Mouse (Mus musculus) MEL (cell line): Measurements from ENCODE around the gene Eva1b.

Experiments
- CTCF ChIP-seq, 3 experiments: IDR thresholded peaks in 2 of 3; conservative IDR thresholded peaks in 1 of 3; 2 replicates each; pipeline ENCODE4 v1.5.1; 2011 to 2012; ENCODE audit warnings: low read length in 3 of 3, low read depth in 2 of 3, mild to moderate bottlenecking in 2 of 3, improper control_type of control experiment in 1 of 3, inconsistent platforms in 1 of 3, mixed read lengths in 1 of 3, moderate library complexity in 1 of 3; ENCODE audit not compliant: control insufficient read depth in 1 of 3, insufficient read depth in 1 of 3, poor library complexity in 1 of 3, severe bottlenecking in 1 of 3
- E2F4 ChIP-seq: IDR thresholded peaks from 2 replicates; pipeline ENCODE4 v1.6.1; 2011; ENCODE audit warnings: low read depth, low read length, improper control_type of control experiment, borderline replicate concordance
- EP300 ChIP-seq, 2 experiments: IDR thresholded peaks; 2 replicates each; pipeline ENCODE4 v1.6.1; 2011; ENCODE audit warnings: improper control_type of control experiment in 2 of 2, low read length in 2 of 2, low read depth in 1 of 2, mild to moderate bottlenecking in 1 of 2
- GABPA ChIP-seq: IDR thresholded peaks from 2 replicates; pipeline ENCODE4 v1.6.1; 2012; ENCODE audit warnings: low read depth, mild to moderate bottlenecking, inconsistent platforms, low read length, improper control_type of control experiment, moderate library complexity
- MAX ChIP-seq: IDR thresholded peaks from 2 replicates; pipeline ENCODE4 v1.6.1; 2011; ENCODE audit warnings: low read length, improper control_type of control experiment
- POLR2A ChIP-seq, 2 experiments: IDR thresholded peaks; 2 replicates each; pipeline ENCODE4 v1.6.1; 2011 to 2012; ENCODE audit warnings: low read length in 2 of 2, mild to moderate bottlenecking in 2 of 2, control low read depth in 1 of 2, improper control_type of control experiment in 1 of 2, low read depth in 1 of 2, moderate library complexity in 1 of 2; ENCODE audit not compliant: control insufficient read depth in 1 of 2, insufficient read depth in 1 of 2, poor library complexity in 1 of 2
- POLR2AphosphoS2 ChIP-seq: IDR thresholded peaks from 2 replicates; pipeline ENCODE4 v1.6.1; 2011; ENCODE audit warnings: low read length, improper control_type of control experiment
- ZC3H11A ChIP-seq: IDR thresholded peaks from 2 replicates; pipeline ENCODE4 v1.6.1; 2012; ENCODE audit warnings: low read depth, mild to moderate bottlenecking, inconsistent platforms, low read length, improper control_type of control experiment

DNA sequence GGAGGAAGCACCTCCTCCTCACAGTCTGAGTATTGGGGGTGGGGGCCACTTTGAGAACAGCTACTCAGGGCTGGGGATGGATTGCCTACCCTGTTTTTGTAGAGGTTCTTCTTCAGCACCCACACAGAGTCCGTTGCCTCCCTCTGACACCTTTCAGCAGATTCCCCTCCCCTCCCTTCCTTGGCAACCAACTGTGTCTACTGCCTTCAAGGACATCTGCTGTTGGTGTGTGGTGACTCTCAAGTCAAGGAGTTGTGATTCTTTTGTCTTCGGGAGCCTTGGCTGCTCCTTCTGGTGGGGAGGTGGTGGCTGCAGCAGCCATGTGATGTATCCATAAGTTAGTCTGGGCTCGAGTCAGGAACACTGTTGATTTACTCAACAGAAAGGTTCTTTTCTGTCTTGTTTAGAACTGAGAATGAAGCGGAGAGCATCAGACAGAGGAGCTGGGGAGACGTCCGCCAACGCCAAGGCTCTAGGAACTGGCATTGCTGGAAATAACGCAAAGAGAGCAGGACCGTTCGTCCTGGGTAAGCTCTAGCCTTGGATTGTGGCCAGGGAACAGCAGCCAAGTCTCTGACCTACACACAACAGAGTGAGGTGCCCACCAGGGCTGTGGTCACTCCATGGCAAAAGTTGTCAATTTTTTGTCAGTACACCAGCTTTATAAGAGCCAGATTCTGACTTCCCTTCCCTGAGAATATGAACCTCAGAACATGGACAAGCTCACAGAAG, 24.1 kb upstream of the Eva1b start:
- TF ChIP-seq CTCF (IDR thresholded peaks at IDR 0.05 in 2 of 3, conservative IDR thresholded peaks at IDR 0.05 in 1 of 3; ENCODE audit: control insufficient read depth in 1 of 3, insufficient read depth in 1 of 3, low read depth in 2 of 3, low read length in 3 of 3, poor library complexity in 1 of 3, severe bottlenecking in 1 of 3) (no peak), GABPA (no peak), EP300 (IDR thresholded peaks at IDR 0.05; ENCODE audit: low read depth in 1 of 2, low read length in 2 of 2) (no peak), ZC3H11A (no peak), MAX (no peak), POLR2A (IDR thresholded peaks at IDR 0.05; ENCODE audit: control insufficient read depth in 1 of 2, insufficient read depth in 1 of 2, low read depth in 1 of 2, low read length in 2 of 2, poor library complexity in 1 of 2) (no peak), POLR2AphosphoS2 (no peak), E2F4 (no peak)
